Mouse (Mus musculus) left cerebral cortex, postnatal 25 days (tissue): ENCODE measurements around the gene Fuz. TPM values are rescaled to one million over a fixed set of nuclear protein-coding genes. Genes with fewer than 3 reads are reported as not detected.

Source experiments
- DNase-seq, 2 experiments: peaks; one replicate each; pipeline ENCODE4 v3.0.0; 2022; ENCODE audit warnings: low spot score in 2 of 2, mixed read lengths in 1 of 2
- intact Hi-C: fragments of 180-260 bp; cut with DNase I; formaldehyde crosslinking; loops from one replicate; pipeline ENCODE4 v1.15.1; 2025
- total RNA-seq, 2 experiments: library from RNA; stranded (reverse); gene quantifications; 2 replicates each; pipeline ENCODE4 v1.2.3; 2021

Fuz gene
- total RNA-seq, 2 experiments from 2014 or later: 20.7 to 25.5 TPM

DNA sequence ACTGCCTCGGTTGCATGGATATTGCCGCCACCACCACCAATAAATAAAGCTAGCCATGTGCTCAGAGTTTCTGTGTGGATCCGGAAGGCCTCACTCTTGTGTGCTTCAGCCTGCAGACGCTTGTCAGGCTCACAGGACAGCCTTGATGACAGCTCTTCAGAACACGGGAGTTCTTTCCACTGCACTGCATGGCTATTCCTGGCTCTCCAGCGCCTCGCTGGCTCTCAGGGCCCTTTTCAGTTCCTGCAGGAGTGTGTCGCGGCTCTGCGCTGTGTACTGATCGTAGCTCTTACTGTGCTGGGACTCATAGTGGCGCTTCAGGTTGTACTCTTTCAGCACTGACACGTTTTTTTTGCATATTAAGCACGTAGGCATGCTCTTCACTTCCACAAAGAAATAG is 18.0 kb upstream of the Fuz start:
- intact Hi-C loops: no loop called here
- DNase-seq: no peak

DNA sequence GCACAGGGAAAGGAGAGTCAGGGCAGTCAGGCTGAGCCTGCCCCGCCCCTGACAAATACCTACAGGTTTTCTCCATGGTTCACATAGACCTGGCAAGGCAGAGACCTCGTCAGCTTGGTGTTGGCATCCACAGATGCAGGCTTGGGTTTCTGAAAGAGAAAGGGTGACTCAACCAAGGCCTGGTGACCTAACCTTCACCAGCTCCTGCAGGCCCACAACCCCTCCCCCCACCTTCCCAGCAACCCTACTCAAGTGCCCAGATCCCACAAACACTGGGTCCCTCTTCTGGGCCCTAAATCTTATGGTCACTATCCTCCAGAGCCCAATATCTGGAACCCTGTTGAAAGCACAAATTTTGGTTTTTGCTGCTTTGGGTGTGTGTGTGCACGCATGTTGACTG is 12.8 kb upstream of the Fuz start:
- intact Hi-C loops: no loop called here
- DNase-seq: no peak

DNA sequence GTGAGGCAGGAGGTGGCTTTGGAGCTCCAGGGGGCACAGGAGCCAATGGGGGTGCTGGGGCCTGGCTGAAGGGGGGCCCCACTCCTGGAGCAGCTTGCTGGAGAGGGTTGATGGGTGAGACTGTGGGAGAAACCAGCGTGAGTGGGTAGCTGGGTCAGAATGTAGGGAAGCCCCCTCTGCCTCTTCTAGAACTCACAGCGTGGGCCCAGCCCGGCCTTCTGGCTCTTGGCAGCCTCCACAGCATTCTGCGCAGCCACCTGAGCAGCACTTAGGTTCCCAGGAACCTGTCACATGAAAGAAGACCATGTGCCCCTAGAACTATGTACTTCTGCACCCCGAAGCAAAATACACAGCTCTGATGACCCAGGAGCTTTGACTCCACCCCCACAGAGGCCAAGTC is 11.2 kb upstream of the Fuz start:
- intact Hi-C loops: no loop called here
- no peak for DNase-seq

DNA sequence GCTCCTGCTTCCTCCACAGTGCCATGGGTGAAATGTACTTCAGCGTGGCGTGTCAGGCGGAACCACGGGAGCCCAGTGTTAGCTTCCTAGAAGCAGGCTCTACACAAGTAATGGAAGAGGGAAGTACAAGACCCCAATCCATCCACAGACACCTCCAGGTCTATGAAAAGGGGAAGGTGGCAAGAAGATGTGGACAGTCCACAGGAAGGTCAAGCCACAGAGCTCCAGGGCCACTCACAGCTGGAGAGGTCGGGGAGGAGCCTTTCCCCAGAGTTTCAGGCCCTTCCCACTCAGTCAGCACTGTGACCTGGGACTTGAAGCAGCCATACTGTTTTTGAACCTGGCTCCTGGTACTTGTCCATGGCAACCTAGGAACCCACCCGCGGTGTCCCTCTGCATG is 8.9 kb upstream of the Fuz start:
- no peak for DNase-seq
- intact Hi-C loops: no loop called here

DNA sequence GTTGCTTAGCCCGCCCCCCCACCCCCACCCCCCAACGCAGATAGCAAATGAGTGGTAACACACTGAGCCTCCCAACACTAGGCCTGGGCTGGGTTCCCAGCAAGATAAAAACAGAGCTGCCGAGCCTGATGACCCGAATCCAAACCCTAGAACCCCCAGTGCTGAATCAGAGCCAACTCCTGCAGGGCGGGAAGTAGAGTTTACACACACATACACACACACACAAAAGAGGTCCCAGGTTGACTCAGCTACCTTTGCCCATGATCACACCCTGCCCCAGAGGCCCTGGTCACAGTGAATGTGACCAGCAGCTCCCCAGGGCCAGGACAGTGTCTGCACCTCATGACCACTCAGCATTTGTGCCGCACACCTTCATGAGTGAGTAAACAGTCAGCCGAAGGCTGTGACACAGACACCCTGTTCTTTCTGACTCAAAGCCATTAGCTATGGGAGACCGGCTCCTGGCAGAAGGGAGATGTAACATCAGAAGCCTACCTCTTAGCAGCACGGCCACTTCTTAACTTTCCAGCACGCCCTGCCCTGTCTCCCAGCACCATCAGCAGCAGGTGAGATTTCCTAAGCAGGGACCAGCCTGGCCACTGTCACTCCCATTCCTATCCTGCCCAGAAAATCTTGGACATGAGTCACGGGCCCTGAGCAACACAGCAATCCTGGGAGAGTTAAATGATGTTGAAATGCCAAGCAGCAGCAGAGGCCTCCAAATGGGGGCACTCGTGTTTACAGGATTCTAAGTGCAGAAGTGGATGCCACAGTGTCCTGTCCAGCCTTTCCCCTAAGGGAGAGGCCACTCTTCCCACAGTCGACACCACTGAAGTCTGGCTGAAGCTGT is 7.4 kb upstream of the Fuz start:
- intact Hi-C loops: no loop called here
- DNase-seq: no peak

DNA sequence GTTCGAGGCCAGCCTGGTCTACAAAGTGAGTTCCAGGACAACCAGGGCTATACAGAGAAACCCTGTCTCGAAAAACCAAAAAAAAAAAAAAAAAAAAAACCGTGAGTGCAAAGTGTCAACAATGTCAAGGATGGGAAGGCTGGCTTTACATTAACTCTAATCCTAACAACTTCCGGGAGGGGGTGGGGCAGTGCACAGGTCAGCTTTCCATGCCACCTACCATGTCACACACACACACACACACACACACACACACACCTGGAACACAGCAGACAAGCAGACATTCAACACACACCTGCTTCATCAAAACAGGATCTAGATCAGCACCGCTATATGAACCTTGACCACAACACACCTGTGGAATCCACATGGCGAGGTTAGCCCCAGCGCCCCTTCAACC is 5.7 kb upstream of the Fuz start:
- DNase-seq: no peak
- intact Hi-C loops: loop anchor here (1.0 kb wide), 1 partner anchor 41 kb away; the partner anchor contains the start of gene Tbc1d17

DNA sequence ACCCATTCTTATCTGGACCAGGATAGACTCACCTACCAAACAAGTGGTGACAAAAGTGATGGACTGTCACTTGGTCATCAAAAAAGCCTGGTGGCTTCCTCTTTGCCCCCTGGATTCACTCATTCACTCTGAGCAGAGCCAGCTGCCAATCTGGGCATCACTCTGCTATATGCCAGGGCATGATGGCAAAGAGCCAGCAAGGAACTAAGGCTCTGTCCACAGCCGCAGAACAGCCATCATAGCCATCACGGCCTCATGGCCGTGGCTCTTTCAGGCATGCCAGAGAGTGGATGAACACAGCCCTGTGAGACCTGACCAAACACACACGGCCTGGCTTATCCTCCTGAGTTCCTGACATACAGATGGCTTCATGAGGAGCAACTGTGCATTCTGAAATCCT is 5.1 kb upstream of the Fuz start:
- intact Hi-C loops: loop anchor here (1.0 kb wide), 1 partner anchor 41 kb away; the partner anchor contains the start of gene Tbc1d17
- no peak for DNase-seq

DNA sequence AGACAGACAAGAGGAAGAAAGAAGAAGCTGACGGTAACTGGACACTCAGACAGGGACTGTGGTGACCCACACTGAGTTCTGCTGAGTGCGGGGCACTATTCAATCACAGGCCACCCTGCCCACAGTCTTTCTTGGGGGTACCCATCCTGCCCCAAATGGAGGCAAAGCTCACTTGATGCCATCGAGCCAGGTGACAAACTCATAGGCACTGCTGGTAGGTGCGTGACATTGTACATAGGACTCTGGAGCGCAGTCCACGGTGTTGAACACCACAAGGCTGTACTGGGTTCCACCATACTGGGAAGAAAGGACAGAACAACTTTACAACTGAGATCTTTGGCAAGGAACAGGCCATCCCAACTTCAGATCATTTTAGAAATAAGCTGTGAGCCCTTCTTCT is 4.3 kb upstream of the Fuz start:
- DNase-seq: no peak
- intact Hi-C loops: loop anchor here (1.0 kb wide), 1 partner anchor 21 kb away; no protein-coding TSS in a partner anchor

DNA sequence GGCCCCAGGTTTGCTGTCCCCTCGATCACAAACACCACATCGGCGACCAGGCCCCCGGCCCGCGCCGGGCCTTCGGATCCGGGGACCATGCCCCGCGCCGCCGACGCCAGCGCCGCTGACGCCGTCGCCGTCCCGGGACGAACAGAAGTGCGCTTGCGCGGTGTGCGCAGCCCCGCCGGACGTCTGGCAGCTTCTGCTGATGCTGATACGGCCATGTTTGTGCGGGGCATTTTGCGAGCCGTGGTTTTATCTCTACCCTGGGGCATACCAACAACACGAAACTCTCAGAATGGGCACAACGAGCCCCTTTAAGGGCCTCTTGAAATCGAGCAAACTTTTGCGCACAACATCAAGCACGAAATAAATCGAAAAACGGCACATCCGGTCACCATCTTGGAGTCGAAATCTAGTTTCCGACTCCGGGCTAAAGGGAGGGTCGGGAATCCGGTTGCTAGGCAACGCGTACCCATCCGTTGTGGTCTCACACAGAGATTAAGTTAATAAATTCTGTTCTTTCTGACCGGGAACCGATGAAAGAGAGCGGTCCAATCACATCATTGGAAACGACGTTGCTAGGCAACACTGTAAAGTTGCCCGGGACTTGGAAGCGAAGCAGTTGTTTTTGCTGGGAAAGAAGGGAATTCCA is 3.5 kb upstream of the Fuz start, which contains the start of gene Med25:
TSS of gene Med25 (minus strand) at position 437 of the 646 bp plus-strand sequence.
- intact Hi-C loops: loop anchor here (1.0 kb wide), 1 partner anchor 22 kb away; no protein-coding TSS in a partner anchor
- DNase-seq: peak; percentile 97 to 98

DNA sequence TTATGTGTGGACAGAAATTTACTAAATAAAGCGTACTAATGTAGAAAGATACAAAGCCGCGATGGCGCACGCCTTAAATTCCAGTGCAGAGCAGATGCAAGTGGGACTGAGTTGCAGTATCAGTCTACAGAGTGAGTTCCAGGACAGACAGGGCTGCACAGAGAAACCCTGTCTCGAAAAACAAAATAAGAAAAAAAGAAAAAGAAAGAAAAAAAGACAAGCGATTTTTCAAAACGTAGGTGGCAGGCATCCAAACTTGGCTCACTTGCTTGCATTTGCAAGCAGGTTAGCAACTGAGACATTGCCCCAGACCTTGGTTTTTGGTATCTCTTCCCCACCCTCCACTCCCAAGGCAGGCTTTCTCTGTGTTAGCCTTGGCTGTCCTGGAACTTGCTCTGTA is 2.7 kb upstream of the Fuz start:
- peak in 1 of 2 experiments; percentile 52 for DNase-seq
- intact Hi-C loops: no loop called here

DNA sequence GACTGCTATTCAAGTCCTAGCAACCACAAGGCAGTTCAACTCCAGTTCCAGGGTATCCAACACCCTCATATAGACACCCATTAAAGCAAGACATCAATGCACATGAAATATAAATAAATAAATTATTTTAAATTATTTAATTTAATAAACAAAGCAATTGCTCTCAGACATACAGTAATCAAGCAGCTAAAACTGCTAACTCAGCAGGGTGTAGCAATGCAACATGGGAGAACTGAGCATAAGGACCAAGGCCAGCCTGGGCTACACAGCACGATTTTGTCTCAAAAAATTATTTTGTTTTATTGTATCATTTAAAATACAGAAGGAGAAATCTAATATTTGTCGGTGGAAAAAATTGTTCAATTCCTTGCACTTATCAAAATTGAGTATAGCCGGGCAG is 1.7 kb upstream of the Fuz start:
- DNase-seq: no peak
- intact Hi-C loops: no loop called here

DNA sequence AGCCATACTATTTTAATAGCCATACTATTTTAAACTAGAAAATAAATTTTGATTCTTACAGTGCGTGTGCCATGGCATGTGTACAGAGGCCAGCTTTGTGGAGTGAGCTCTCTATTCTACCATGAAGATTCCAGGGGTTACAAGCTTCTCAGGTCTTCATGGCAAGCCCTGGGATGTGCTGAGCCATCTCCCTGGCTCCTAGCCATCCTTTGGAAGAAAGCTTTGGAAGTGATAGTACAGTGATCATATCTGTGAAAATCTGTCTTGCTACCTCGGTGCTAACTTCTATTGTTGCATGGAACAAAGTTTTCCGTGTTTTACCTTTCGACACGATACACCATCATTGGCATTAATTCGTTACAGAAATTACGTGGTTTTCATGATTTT is 680 bp upstream of the Fuz start:
- intact Hi-C loops: loop anchor here (1.0 kb wide), 1 partner anchor 26 kb away; the partner anchor contains the start of gene Ptov1
- DNase-seq: no peak

DNA sequence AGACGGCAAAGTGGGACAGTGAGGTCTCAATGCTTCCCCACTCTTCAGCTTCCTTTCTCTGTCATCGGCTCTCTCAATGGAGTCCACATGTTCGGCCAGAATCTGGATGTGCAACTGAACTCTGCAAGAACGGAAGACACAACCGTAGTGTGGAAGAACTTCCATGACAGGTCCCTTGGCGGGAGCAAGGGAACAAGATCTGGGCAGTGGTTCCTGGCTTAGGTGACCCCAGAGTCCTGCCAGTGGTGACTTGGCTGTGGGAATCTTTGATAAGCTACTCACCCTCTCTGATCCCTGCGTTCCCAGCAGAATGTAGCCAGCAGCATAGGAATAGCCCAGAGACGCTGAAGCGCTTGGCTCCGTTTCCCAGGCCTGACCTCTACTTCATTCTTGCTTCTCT is 620 bp downstream of the Fuz start:
- intact Hi-C loops: no loop called here
- DNase-seq: no peak

DNA sequence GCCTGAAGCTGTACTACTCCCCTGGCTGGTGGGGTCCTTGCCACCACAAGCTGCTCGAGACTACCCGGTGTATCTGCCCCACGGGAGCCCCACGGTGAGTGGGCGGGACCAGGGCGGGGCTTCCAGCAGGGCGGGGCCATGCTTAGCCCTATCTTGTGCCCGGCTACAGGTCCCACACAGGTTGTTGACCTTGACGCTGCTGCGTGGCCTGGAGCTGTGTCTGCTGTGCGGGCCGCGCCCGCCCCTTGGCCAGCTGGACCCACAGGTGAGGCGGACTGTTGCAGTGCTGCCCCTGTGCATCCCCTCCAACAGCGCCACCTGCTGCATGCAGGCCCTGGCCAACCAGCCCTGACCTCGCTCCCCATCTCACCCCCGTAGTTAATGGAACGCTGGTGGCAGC is 2.7 kb downstream of the Fuz start:
- intact Hi-C loops: no loop called here
- no peak for DNase-seq

DNA sequence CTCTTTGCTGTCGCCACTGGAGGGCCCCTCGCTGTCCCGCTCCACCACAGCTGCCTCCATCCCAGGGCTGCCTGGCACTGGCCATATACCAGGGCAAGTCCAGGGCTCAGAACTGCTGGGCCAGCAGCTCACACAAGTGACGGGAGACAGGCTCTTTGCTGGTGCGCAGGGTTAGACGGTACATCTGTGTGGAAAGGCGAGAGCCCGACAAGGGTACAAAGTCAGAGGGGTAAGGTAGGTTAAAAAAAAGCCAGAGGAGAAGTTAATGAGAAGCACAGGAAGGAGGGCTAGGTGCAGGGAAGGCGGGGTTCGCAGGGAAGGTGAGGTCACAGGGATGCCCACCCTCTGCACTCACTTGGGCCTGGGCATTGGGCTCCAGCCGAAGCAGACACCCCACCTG is 4.8 kb downstream of the Fuz start:
- intact Hi-C loops: no loop called here
- no peak for DNase-seq

DNA sequence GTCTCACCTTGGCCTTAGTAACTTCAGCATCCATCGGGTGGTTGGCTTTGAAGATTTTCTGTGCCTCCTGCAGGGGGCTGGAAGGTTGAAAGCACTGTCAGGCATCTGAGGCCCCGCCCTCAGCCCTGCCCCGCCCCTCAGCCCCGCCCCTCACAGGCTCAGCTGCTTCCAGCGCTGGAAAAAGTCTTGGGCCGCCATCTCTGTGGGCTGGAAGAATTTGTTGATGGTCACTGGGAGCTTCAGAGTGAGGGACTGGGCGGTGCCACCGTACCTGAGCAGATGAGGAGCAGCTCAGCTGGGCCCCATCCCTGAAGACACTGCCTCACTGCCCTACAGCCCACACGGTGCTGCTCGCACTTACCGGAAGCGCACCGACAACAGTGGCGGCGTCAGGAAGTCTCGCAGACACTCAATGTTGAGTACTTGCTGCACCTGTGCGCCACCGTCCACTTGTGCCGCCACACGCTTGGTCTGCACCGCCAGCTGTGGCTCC is 5.4 kb downstream of the Fuz start:
- intact Hi-C loops: no loop called here
- no peak for DNase-seq

DNA sequence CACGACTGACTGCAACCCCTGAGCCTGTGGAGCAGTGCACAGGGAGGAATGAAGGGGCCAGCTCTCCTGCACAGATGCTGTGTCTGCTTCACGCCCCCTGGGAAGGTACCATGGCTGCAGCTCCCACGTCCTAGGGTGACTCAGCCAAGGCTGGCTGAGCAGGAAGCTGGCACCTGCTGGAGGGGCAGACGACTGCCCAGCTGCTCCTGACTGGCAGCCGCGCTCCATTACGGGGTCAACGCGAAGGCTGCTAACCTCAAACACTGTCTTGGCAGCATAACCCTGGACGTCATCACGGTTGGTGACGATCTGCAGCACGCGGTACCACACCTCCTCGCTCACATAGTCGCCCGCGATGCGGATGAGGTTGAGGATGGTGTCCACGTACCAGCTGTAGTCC is 9.6 kb downstream of the Fuz start:
- peak in 1 of 2 experiments; percentile 77 for DNase-seq
- intact Hi-C loops: no loop called here

DNA sequence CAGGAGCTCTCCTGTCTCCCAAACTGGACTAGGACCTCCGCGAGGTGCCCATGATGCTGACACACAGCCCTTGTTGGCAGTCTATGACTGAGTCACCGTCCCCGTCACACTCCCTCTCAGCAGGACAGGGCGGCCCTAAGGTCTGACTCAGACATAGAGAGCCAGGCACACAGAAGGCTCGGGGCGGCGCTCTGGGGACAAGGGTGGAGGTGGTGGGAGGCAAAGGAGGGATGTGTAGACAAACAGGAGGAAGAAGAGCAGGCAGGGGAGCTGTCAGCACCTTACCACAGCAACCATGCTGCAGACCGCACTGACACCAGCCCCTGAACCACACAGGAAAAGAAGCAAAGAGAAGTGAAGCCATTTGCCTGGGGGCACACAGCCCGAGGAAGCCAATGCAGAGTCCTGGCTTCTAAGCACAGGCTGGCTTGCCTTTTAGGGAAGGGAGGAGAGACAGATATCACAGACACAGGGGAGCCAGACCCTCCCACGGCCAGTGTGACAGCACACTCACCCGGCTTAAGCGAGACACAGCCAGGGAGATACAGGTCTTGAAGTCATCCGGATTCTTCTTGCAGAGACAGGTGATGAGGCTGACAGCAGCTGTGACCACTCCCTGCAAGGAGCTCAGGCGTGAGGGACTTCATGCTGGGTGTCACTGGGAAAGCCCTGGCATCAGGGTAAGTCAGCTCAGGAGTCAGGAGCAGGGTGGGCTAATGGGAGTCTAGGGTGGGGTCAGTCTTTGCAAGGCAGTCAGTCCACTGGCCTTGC is 13.0 kb downstream of the Fuz start:
- intact Hi-C loops: no loop called here
- DNase-seq: no peak

DNA sequence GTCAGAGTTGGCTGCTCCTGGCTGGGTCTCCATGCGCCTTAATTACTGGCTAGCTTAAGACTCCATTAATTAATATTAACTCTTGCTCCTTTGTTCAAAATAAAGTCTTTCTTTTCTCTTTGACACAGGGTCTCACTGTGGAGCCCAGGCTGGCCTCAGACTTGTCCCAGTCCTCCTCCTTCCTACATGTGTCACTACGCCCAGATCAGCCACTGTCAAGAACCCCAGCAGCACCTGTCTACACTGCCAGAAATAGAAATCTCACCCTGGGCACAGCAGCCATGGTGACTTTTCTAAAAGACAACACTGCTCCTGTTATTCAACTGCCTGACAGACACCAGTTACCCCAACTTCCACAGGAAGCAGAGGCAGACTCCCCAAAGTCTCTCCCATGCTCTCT is 18.5 kb downstream of the Fuz start:
- intact Hi-C loops: no loop called here

DNA sequence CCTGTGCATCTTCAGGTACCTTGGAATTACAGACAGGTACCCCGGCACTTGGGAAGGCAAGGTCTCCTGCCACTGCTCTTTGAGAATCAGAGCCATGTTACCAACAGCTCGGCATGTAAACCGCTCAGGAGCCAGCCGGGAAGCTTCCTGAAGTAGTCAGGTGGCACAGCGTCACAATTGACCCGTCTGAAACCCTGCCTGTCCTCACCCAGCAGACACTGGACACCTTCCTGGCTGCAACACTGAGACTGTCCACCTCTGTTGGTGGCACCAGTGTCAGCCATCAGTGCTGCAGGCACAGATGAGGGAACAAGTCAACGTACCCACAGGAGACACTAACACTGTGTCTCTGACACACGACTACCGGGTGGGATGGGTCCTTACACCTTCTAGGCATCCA is 19.4 kb downstream of the Fuz start:
- no peak for DNase-seq
- intact Hi-C loops: loop anchor here (5.0 kb wide), 1 partner anchor 42 kb away; no protein-coding TSS in a partner anchor

More for the DNA sequence above, 18.5 kb downstream of the Fuz start:
- DNase-seq: no peak
